Mouse (Mus musculus) liver, postnatal 0 days (tissue): Measurements from ENCODE around the gene Cish. TPM values are rescaled to one million over a fixed set of nuclear protein-coding genes. Genes with fewer than 3 reads are reported as not detected.
A peak's percentile ranks its signal among the peaks of the same experiment; 100 is the strongest.

Experiments
- ATAC-seq: fragments of 200-750 bp; cut with Nextera tagmentation; 2 replicates; pipeline ENCODE4 v1.8.0; 2017; ENCODE audit warnings: mild to moderate bottlenecking, moderate library complexity
- DNase-seq: peaks from one replicate; pipeline ENCODE4 v3.0.0-alpha.2; 2016
- H3K27ac ChIP-seq: fragments of 300-500 bp; sonication (generic); 2 replicates; pipeline ENCODE4 v1.5.1; 2014; ENCODE audit warnings: antibody characterized with exemption, moderate library complexity, mild to moderate bottlenecking, low read depth
- H3K27me3 ChIP-seq: fragments of 300-500 bp; sonication (generic); 2 replicates; pipeline ENCODE4 v1.6.1; 2014; ENCODE audit warnings: low read length, control low read depth, mixed read lengths; ENCODE audit not compliant: insufficient read depth
- H3K36me3 ChIP-seq: fragments of 300-500 bp; sonication (generic); replicated peaks from 2 replicates; pipeline ENCODE4 v1.6.1; 2014; ENCODE audit warnings: mild to moderate bottlenecking, control low read depth, low read length, moderate library complexity, mixed read lengths; ENCODE audit not compliant: insufficient read depth
- H3K4me1 ChIP-seq: fragments of 300-500 bp; sonication (generic); 2 replicates; pipeline ENCODE4 v1.6.1; 2014; ENCODE audit warnings: antibody characterized with exemption, mild to moderate bottlenecking, control low read depth; ENCODE audit not compliant: insufficient read depth
- H3K4me2 ChIP-seq: fragments of 300-500 bp; sonication (generic); 2 replicates; pipeline ENCODE4 v1.6.1; 2014; ENCODE audit warnings: low read depth, mild to moderate bottlenecking, low read length, moderate library complexity, mixed read lengths
- H3K4me3 ChIP-seq: fragments of 300-500 bp; sonication (generic); 2 replicates; pipeline ENCODE4 v1.5.1; 2014; ENCODE audit warnings: low read depth, low read length
- H3K9ac ChIP-seq: fragments of 300-500 bp; sonication (generic); replicated peaks from 2 replicates; pipeline ENCODE4 v1.6.1; 2014; ENCODE audit warnings: mild to moderate bottlenecking, moderate library complexity
- H3K9me3 ChIP-seq: fragments of 300-500 bp; sonication (generic); 2 replicates; pipeline ENCODE4 v1.6.1; 2016; ENCODE audit warnings: mild to moderate bottlenecking, control low read depth, low read length, mixed read lengths
- CTCF ChIP-seq: sonication (generic); IDR thresholded peaks from 2 replicates; pipeline ENCODE4 v1.5.1; 2016; ENCODE audit warnings: antibody characterized with exemption, low read depth
- EP300 ChIP-seq: IDR thresholded peaks from 2 replicates; pipeline ENCODE4 v1.6.1; 2016; ENCODE audit warnings: antibody characterized with exemption, low read depth, mild to moderate bottlenecking
- WGBS: fragments of 180-500 bp; shearing (Covaris S2); extraction: QIAGEN DNeasy Blood & Tissue Kit; methylation state at CpG from one replicate; pipeline ENCODE4 v1.1.7; 2014; ENCODE audit not compliant: insufficient replicate concordance; 5-methylcytosine and 5-hydroxymethylcytosine counted together
- polyA plus RNA-seq: library from polyadenylated mRNA; unstranded; fragments of >200 nt; fragmentation: Nextera tagmentation; extraction: Ambion mirVana; gene quantifications from 2 replicates; pipeline ENCODE4 v1.2.1, GENCODE M21; 2015

The Cish gene
- polyA plus RNA-seq: 17.1 and 21.9 TPM in 2 replicates

DNA sequence AAGGTAGTCTGAATTCAATTTTAAA, at the start of gene Cish:
TSS of gene Cish (plus strand) at position 11 of the 25 bp plus-strand sequence.
- no peaks in the 10 kb centered on the region for H3K9me3 ChIP-seq
- H3K4me3 ChIP-seq: peak within 1 kb of the TSS; percentile 81
- H3K4me1 ChIP-seq: peaks cover 26% of the 10 kb centered on the region
- peak within 1 kb of the TSS; percentile 94 for H3K27ac ChIP-seq
- ATAC-seq (no peak), DNase-seq (no peak)
- H3K4me2 ChIP-seq: peak within 1 kb of the TSS; percentile 94
- no peaks in the 10 kb centered on the region for H3K27me3 ChIP-seq
- peak within 1 kb of the TSS; percentile 82 for H3K9ac ChIP-seq
- H3K36me3 ChIP-seq: peaks cover 11% of the 10 kb centered on the region
- TF ChIP-seq EP300 (no peak), CTCF (no peak)

DNA sequence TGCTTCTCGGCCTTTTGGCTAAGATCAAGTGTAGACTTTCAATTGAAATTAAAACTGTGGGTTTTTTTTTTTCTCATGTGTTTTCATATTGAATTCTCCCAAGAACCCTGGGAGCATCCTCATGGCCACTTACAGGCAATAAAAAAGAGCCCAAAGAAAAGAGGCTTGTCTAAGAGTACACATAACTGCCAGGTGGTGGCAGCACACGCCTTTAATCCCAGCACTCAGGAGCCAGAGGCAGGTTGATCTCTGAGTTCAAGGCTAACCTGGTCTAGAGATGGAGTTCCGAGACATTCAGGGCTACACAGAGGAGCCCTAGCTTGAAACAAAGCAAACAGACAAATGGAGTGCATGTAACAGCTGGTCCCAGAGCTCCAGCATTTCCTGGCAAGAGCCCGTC, 49.7 kb upstream of the Cish start:
- no peak overlapping the region for H3K4me2 ChIP-seq
- no peak overlapping the region for H3K27ac ChIP-seq
- no peaks in the 10 kb centered on the region for H3K36me3 ChIP-seq
- 42% methylated on average over 4 of the region's 4 CpGs for WGBS
- no peak overlapping the region for H3K4me3 ChIP-seq
- no peaks in the 10 kb centered on the region for H3K27me3 ChIP-seq
- TF ChIP-seq EP300 (no peak), CTCF (peak; percentile 63)
- no peaks in the 10 kb centered on the region for H3K9me3 ChIP-seq
- DNase-seq: peak; percentile 29
- H3K9ac ChIP-seq: no peak overlapping the region
- no peak for ATAC-seq
- no peaks in the 10 kb centered on the region for H3K4me1 ChIP-seq

DNA sequence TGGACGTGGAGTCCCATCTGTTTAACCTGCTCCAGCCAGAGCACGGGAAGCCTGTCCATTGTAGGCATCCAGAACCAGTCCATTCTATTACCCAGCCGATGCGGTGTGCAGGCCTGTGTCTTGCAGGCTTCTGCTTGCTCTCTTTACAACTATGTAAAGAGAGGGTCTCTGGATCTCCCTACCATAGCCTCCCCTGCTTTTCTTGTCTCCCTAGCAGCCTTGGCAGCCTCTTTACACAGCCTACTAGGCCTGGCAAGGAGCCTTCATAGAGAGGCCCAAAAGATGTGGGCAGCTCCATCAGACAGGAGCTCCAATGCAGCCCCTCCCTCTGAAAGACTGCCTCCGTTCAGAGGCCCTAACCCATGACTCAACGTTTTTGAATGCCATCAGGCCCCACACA, 46.7 kb upstream of the Cish start:
- Histone ChIP-seq H3K4me2 (no peak overlapping the region), H3K27me3 (no peaks in the 10 kb centered on the region), H3K36me3 (no peaks in the 10 kb centered on the region), H3K9me3 (no peaks in the 10 kb centered on the region), H3K4me3 (no peak overlapping the region), H3K9ac (no peak overlapping the region), H3K27ac (no peak overlapping the region), H3K4me1 (no peaks in the 10 kb centered on the region)
- TF ChIP-seq EP300 (no peak), CTCF (no peak)
- 61% methylated on average over 6 of the region's 6 CpGs for WGBS
- ATAC-seq (no peak), DNase-seq (no peak)

DNA sequence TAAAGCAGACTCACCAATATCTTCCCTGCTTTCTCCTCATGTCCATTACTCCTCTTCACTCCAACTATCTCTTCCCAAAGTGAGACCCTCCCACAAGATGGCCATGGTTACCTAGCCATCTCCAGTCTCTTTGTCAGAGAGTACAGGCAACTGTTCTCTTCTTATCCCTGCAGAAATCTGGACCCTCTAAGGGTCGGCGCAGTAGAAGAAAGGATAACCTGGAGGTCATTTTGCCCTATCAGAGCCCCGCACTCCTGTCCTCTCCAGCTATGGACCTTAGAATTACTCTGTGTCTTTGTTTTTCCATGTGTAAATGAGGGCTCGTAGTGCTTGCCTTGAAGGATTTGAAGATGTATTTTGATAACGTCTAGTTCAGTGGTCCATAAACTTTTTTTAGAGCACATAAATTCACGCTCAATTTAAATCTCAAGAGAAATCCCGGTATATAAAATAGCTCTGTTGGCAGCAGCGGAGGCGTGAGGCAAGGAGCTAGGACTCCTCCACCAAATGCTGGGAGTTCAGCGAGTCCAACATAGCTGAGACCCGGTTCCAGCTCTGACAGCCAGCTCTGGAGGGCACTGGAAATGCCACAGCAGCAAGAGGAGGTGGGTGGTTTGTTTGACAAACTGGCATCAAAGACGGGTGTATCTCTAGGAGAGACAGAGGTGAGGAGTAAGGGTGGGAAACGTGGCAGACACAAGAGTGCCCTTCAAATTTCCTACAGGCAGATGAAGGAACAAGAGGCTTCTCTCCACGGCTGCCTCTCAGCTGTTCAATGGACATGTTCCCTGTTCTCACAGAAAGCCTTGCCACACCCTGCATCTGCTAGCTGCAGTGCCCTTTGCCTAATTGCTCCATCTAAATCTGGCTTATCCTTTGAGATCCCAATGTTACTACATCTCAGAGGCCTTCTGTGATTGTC, 45.1 kb upstream of the Cish start:
- H3K36me3 ChIP-seq: no peaks in the 10 kb centered on the region; the same call in 1 of the 2 replicates
- H3K4me3 ChIP-seq: no peak overlapping the region
- no peak for DNase-seq
- ATAC-seq: no peak
- no peaks in the 10 kb centered on the region for H3K4me1 ChIP-seq
- H3K27me3 ChIP-seq: no peaks in the 10 kb centered on the region
- H3K9ac ChIP-seq: no peak overlapping the region
- no peak overlapping the region for H3K4me2 ChIP-seq
- H3K27ac ChIP-seq: no peak overlapping the region
- 79% methylated on average over 14 of the region's 14 CpGs for WGBS
- TF ChIP-seq EP300: no peak
- no peak for TF ChIP-seq CTCF
- H3K9me3 ChIP-seq: no peaks in the 10 kb centered on the region

DNA sequence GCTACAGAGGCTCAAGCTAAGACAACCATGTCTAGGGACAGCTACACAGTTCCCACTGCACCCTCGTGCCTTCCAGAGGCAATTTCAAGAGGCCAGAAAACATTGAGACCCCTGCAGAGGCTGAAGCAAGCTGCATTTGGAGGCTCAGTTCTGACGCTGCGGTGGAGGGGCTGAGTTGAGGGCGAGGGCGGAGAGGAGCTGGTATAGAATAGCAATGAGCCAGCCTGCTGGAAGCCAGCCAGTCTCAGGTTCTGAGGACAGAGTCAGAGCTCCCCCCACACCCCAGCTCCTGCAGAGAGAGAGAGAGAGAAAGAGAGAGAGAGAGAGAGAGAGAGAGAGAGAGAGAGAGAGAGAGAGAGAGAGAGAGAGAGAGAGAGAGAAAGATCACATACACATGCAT, 43.7 kb upstream of the Cish start:
- WGBS: 45% methylated on average over 5 of the region's 5 CpGs
- Histone ChIP-seq H3K36me3 (peaks cover 5% of the 10 kb centered on the region; the same call in 1 of the 2 replicates), H3K9me3 (no peaks in the 10 kb centered on the region), H3K4me2 (no peak overlapping the region), H3K4me1 (no peaks in the 10 kb centered on the region), H3K4me3 (no peak overlapping the region), H3K9ac (no peak overlapping the region), H3K27ac (no peak overlapping the region), H3K27me3 (no peaks in the 10 kb centered on the region)
- DNase-seq (no peak), ATAC-seq (no peak)
- TF ChIP-seq CTCF: no peak
- TF ChIP-seq EP300: no peak

DNA sequence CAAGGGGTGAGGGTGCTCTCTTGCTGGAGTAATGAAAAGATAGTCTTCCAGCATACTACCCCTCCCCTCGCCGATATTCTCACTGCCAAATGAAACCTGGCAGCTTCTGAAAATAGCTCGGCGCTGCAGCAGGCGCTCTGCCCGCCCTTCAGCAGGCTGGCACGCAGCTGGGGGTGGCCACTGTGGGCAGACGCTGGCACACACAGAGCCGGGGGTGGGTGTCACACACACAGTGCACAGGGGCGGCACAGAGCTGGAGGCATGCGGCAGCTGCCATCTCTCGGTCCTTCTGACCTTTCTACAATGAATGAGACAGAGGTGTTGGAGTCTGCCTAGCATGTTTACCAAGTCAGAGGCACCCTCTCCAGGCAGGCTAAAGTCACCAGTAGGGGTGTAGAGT, 41.4 kb upstream of the Cish start:
- Histone ChIP-seq H3K9me3 (no peaks in the 10 kb centered on the region), H3K27ac (no peak overlapping the region), H3K4me1 (no peaks in the 10 kb centered on the region), H3K4me3 (no peak overlapping the region), H3K9ac (no peak overlapping the region), H3K36me3 (peaks cover 5% of the 10 kb centered on the region; the same call in 1 of the 2 replicates), H3K4me2 (no peak overlapping the region), H3K27me3 (no peaks in the 10 kb centered on the region)
- 84% methylated on average over 12 of the region's 12 CpGs for WGBS
- TF ChIP-seq CTCF (no peak), EP300 (no peak)
- ATAC-seq (no peak), DNase-seq (no peak)

DNA sequence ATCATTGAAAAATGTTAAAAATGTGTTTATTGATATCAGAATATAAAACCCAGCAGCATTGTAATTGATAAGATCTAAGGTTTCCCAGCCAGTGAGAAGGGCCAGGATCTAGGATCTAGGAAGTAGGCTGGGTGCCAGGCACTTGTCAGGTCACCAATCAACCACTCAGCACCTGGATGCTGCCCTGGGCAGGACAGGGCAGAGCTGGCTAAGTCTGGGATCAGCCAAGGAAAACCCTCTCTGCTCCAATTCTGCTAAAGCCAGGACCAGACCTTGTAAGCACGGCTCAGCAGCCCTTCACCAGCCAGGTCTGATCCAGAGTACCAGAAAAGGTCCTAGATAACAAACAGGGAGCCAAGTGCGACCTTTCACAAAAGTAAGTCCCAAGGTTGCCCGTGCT, 40.9 kb upstream of the Cish start:
- 84% methylated on average over 3 of the region's 3 CpGs for WGBS
- Histone ChIP-seq H3K27me3 (no peaks in the 10 kb centered on the region), H3K4me2 (no peak overlapping the region), H3K4me1 (no peaks in the 10 kb centered on the region), H3K4me3 (no peak overlapping the region), H3K9ac (no peak overlapping the region), H3K36me3 (peaks cover 5% of the 10 kb centered on the region; the same call in 1 of the 2 replicates), H3K27ac (no peak overlapping the region), H3K9me3 (no peaks in the 10 kb centered on the region)
- TF ChIP-seq CTCF (no peak), EP300 (no peak)
- ATAC-seq: no peak
- no peak for DNase-seq
